Mouse (Mus musculus) liver, embryonic 12.5 days (tissue): Measurements from ENCODE around the gene Mdm4. TPM values are rescaled to one million over a fixed set of nuclear protein-coding genes. Genes with fewer than 3 reads are reported as not detected.

Source experiments
- ATAC-seq: fragments of 200-750 bp; cut with Nextera tagmentation; 2 replicates; pipeline ENCODE4 v1.8.0; 2017; ENCODE audit warnings: moderate number of reproducible peaks, mild to moderate bottlenecking, moderate library complexity
- H3K27ac ChIP-seq: fragments of 300-500 bp; sonication (generic); 2 replicates; pipeline ENCODE4 v1.5.1; 2016; ENCODE audit warnings: mild to moderate bottlenecking
- H3K27me3 ChIP-seq: fragments of 300-500 bp; sonication (generic); replicated peaks from 2 replicates; pipeline ENCODE4 v1.6.1; 2016; ENCODE audit warnings: mild to moderate bottlenecking, moderate library complexity
- H3K36me3 ChIP-seq: fragments of 300-500 bp; sonication (generic); 2 replicates; pipeline ENCODE4 v1.6.1; 2016; ENCODE audit warnings: mild to moderate bottlenecking, moderate library complexity
- H3K4me1 ChIP-seq: fragments of 300-500 bp; sonication (generic); 2 replicates; pipeline ENCODE4 v1.6.1; 2016
- H3K4me2 ChIP-seq: fragments of 300-500 bp; sonication (generic); 2 replicates; pipeline ENCODE4 v1.6.1; 2016; ENCODE audit warnings: mild to moderate bottlenecking, moderate library complexity
- H3K4me3 ChIP-seq: fragments of 300-500 bp; sonication (generic); 2 replicates; pipeline ENCODE4 v1.5.1; 2016; ENCODE audit warnings: mild to moderate bottlenecking, moderate library complexity
- H3K9ac ChIP-seq: fragments of 300-500 bp; sonication (generic); 2 replicates; pipeline ENCODE4 v1.6.1; 2016; ENCODE audit warnings: mild to moderate bottlenecking, moderate library complexity
- H3K9me3 ChIP-seq: fragments of 300-500 bp; sonication (generic); replicated peaks from 2 replicates; pipeline ENCODE4 v1.6.1; 2016; ENCODE audit warnings: mild to moderate bottlenecking, moderate library complexity
- WGBS: fragments of 180-500 bp; shearing (Covaris S2); methylation state at CpG from one replicate; pipeline ENCODE4 v1.1.7; 2016; ENCODE audit not compliant: insufficient replicate concordance; 5-methylcytosine and 5-hydroxymethylcytosine counted together
- polyA plus RNA-seq: library from polyadenylated mRNA; unstranded; fragments of >200 nt; fragmentation: Nextera tagmentation; extraction: Ambion mirVana; gene quantifications from 2 replicates; pipeline ENCODE4 v1.2.1, GENCODE M21; 2016

Gene Mdm4
- polyA plus RNA-seq, 1 experiment from 2014 or later = 24.9 TPM

- no peaks in the 10 kb centered on the region for H3K27me3 ChIP-seq
- no peak overlapping the region for H3K4me3 ChIP-seq
- no peak overlapping the region for H3K4me2 ChIP-seq
- no peaks in the 10 kb centered on the region for H3K4me1 ChIP-seq
- 30% methylated on average over 19 of the region's 19 CpGs for WGBS
- H3K27ac ChIP-seq = no peak overlapping the region
- no peaks in the 10 kb centered on the region for H3K9me3 ChIP-seq
- no peaks in the 10 kb centered on the region for H3K36me3 ChIP-seq
- no peak overlapping the region for H3K9ac ChIP-seq
- ATAC-seq = no peak
These were observed 102.1 kb downstream of the Mdm4 start for GRCm38 (mm10) chr1:132928032-132928906.

GRCm38 (mm10) chr1:132925270-132925669 is 105.1 kb downstream of the Mdm4 start:
- H3K27me3 ChIP-seq = 0 out of 2 replicates have a peak, but pooled peaks cover 8% of the 10 kb centered on the region
- H3K36me3 ChIP-seq = no peaks in the 10 kb centered on the region
- 69% methylated on average over 7 of the region's 7 CpGs for WGBS
- H3K9ac ChIP-seq = no peak overlapping the region
- no peaks in the 10 kb centered on the region for H3K9me3 ChIP-seq
- no peak overlapping the region for H3K4me3 ChIP-seq
- H3K27ac ChIP-seq = no peak overlapping the region
- ATAC-seq = no peak
- no peak overlapping the region for H3K4me2 ChIP-seq
- H3K4me1 ChIP-seq = no peaks in the 10 kb centered on the region

GRCm38 (mm10) chr1:132922257-132922656 is 108.1 kb downstream of the Mdm4 start:
- Histone ChIP-seq H3K4me3 (no peak overlapping the region), H3K36me3 (no peaks in the 10 kb centered on the region), H3K27ac (no peak overlapping the region), H3K4me2 (no peak overlapping the region), H3K9ac (no peak overlapping the region), H3K4me1 (no peaks in the 10 kb centered on the region), H3K9me3 (no peaks in the 10 kb centered on the region), H3K27me3 (peaks cover 25% of the 10 kb centered on the region)
- ATAC-seq = no peak
- WGBS = 90% methylated on average over 9 of the region's 9 CpGs

- H3K4me3 ChIP-seq = no peak overlapping the region
- H3K27me3 ChIP-seq = peaks cover 26% of the 10 kb centered on the region
- H3K4me1 ChIP-seq = no peaks in the 10 kb centered on the region
- no peaks in the 10 kb centered on the region for H3K36me3 ChIP-seq
- no peak overlapping the region for H3K9ac ChIP-seq
- H3K9me3 ChIP-seq = no peaks in the 10 kb centered on the region
- no peak overlapping the region for H3K27ac ChIP-seq
- 12% methylated on average over 13 of the region's 13 CpGs for WGBS
- H3K4me2 ChIP-seq = peak overlapping the region; percentile 18
- ATAC-seq = no peak
These were observed 109.3 kb downstream of the Mdm4 start for GRCm38 (mm10) chr1:132921071-132921470.

- ATAC-seq = no peak
- 81% methylated on average over 8 of the region's 8 CpGs for WGBS
- H3K4me2 ChIP-seq = no peak overlapping the region
- H3K9ac ChIP-seq = no peak overlapping the region
- no peaks in the 10 kb centered on the region for H3K36me3 ChIP-seq
- H3K27ac ChIP-seq = no peak overlapping the region
- H3K27me3 ChIP-seq = peaks cover 26% of the 10 kb centered on the region
- no peaks in the 10 kb centered on the region for H3K4me1 ChIP-seq
- no peaks in the 10 kb centered on the region for H3K9me3 ChIP-seq
- H3K4me3 ChIP-seq = no peak overlapping the region
These were observed 111.1 kb downstream of the Mdm4 start for GRCm38 (mm10) chr1:132919258-132919657.

GRCm38 (mm10) chr1:132918117-132918680 is 112.2 kb downstream of the Mdm4 start:
- Histone ChIP-seq H3K36me3 (no peaks in the 10 kb centered on the region), H3K9me3 (no peaks in the 10 kb centered on the region), H3K9ac (no peak overlapping the region), H3K4me1 (no peaks in the 10 kb centered on the region), H3K27me3 (peaks cover 26% of the 10 kb centered on the region), H3K4me3 (no peak overlapping the region), H3K27ac (no peak overlapping the region), H3K4me2 (no peak overlapping the region)
- ATAC-seq = no peak
- WGBS = 27% methylated on average over 10 of the region's 10 CpGs

GRCm38 (mm10) chr1:132917554-132917953 is 112.8 kb downstream of the Mdm4 start:
- H3K4me1 ChIP-seq = no peaks in the 10 kb centered on the region
- 19% methylated on average over 8 of the region's 8 CpGs for WGBS
- H3K4me2 ChIP-seq = no peak overlapping the region
- H3K4me3 ChIP-seq = no peak overlapping the region
- H3K9ac ChIP-seq = no peak overlapping the region
- peaks cover 25% of the 10 kb centered on the region for H3K27me3 ChIP-seq
- H3K9me3 ChIP-seq = no peaks in the 10 kb centered on the region
- ATAC-seq = no peak
- no peak overlapping the region for H3K27ac ChIP-seq
- no peaks in the 10 kb centered on the region for H3K36me3 ChIP-seq

- ATAC-seq = no peak
- H3K9me3 ChIP-seq = no peaks in the 10 kb centered on the region
- WGBS = 43% methylated on average over 6 of the region's 6 CpGs
These were observed 114.4 kb downstream of the Mdm4 start for GRCm38 (mm10) chr1:132915849-132916493.

GRCm38 (mm10) chr1:132910414-132911041 is 119.8 kb downstream of the Mdm4 start:
- Histone ChIP-seq H3K4me2 (no peak overlapping the region), H3K9ac (no peak overlapping the region)
- WGBS = 62% methylated on average over 11 of the region's 11 CpGs

More at GRCm38 (mm10) chr1:132915849-132916493, 114.4 kb downstream of the Mdm4 start:
- Histone ChIP-seq H3K27ac (no peak overlapping the region), H3K4me2 (no peak overlapping the region), H3K4me3 (no peak overlapping the region), H3K36me3 (no peaks in the 10 kb centered on the region), H3K4me1 (no peaks in the 10 kb centered on the region), H3K27me3 (peaks cover 21% of the 10 kb centered on the region), H3K9ac (no peak overlapping the region)

GRCm38 (mm10) chr1:132909951-132910350 is 120.4 kb downstream of the Mdm4 start:
- H3K27me3 ChIP-seq = no peaks in the 10 kb centered on the region
- H3K27ac ChIP-seq = no peak overlapping the region
- ATAC-seq = no peak
- no peak overlapping the region for H3K9ac ChIP-seq
- H3K4me1 ChIP-seq = no peaks in the 10 kb centered on the region
- no peaks in the 10 kb centered on the region for H3K9me3 ChIP-seq
- no peak overlapping the region for H3K4me2 ChIP-seq
- WGBS = 73% methylated on average over 1 of the region's 1 CpGs
- no peak overlapping the region for H3K4me3 ChIP-seq
- no peaks in the 10 kb centered on the region for H3K36me3 ChIP-seq

More at GRCm38 (mm10) chr1:132910414-132911041, 119.8 kb downstream of the Mdm4 start:
- no peak overlapping the region for H3K4me3 ChIP-seq
- no peaks in the 10 kb centered on the region for H3K36me3 ChIP-seq
- no peaks in the 10 kb centered on the region for H3K4me1 ChIP-seq
- no peak overlapping the region for H3K27ac ChIP-seq
- no peak for ATAC-seq
- no peaks in the 10 kb centered on the region for H3K27me3 ChIP-seq
- H3K9me3 ChIP-seq = no peaks in the 10 kb centered on the region
